Mouse (Mus musculus) heart, adult 11 months (tissue): ENCODE measurements around the gene As3mt.
"Not testable (repeated sequence)": the region's sequence is repeated elsewhere in the genome, so short reads cannot be mapped to it uniquely, and the experiment has no call there.

Experiments used
- DNase-seq: peaks from one replicate; pipeline ENCODE4 v3.0.0; 2022

Gene As3mt

DNA sequence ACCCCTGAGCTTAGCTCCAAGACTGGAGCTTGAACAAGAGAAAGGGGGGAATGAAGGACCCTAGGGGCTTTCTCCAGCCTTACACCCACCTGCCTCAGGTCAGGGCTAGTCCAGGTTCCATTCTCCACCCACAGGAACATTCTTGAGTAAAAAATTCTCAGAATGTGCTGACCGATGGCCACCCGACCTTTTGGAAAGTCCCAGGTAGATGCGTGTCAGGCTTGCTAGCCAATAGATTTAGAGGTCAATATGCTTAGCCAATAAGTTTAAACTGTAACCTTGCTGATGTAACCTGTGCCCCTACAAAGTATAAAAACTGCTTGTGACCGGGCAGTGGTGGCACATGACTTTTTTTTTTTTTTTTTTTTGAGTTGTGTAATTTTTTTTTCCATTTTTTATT, 49.0 kb downstream of the As3mt start:
- no peak for DNase-seq

DNA sequence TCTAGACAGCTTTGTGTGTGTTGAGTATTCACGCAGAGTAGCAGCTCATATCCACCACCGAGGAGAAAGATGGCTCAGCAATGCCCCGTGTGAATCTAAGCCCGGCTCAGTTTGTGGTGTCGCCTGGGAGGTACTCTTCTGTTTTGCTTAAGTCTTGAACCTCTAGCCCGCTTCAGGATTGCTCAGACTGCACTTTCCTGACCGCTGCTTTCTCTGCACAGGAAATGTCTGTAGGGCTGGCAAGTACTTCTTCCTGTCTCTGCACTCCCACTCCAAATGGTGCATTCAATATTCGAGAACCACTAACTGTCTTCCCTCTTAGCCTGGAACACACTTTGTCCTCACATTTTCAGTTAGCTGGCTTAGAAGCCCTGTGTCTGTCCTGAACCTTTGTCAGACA, 51.8 kb downstream of the As3mt start:
- DNase-seq = peak; percentile 87

DNA sequence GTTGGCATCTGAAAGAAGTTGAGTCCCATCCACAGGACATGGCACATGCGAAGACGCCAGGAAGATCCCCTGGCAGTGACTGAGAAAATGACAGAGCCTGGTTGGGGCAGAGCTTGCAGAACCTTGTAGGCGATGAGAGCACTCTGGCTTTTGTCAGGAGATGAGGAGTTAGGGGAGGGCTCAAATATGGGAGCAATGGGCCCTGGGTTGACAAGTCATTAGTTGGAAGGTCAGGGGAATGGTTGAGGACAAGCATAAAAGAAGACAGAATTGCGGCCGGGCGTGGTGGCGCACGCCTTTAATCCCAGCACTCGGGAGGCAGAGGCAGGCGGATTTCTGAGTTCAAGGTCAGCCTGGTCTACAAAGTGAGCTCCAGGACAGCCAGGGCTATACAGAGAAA, 52.7 kb downstream of the As3mt start:
- DNase-seq = peak; percentile 81

DNA sequence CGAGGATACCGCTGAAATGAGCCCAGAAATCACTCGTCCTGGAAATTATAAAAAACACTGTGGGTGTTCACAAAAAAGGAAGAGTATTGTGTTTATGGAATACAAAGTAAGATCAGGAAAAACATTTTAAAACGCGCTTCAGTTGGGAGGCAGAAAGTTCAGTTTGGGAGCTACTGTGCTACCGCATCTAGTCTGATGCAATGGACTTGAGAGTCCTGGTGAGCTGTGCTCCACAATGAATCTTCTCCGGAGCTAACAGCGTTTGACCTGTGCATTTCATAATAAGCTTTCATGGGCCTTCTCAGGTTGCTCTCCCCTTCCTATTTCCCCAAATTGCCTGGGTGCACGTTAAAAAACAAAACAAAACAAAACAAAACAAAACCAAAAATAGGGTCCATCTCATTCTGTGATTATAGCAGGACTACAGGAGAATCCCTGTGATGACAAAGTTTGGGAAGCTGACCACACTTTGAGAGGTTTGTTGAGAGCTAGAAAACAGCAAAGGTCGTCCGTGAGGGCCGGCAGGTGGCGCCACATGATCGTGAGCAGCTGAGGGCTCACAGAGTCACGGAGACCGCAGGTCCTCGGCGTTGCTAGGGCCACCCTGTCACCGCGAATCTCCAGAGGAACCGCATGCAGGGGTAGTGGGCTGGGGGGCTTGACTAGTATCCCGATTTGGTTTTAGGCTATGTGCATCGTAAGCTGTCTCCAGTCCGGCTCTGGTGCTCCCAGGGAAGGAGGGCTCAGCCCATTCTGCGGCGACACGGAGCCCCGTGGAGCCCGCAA, 53.3 kb downstream of the As3mt start:
- DNase-seq = peak; percentile 79

- DNase-seq = peak; percentile 100
Measured at GRCm38 (mm10) chr19:46761247-46761946, 54.1 kb downstream of the As3mt start, which contains the start of gene Cnnm2. Cnnm2 (plus strand) TSS chr19:46761596.

DNA sequence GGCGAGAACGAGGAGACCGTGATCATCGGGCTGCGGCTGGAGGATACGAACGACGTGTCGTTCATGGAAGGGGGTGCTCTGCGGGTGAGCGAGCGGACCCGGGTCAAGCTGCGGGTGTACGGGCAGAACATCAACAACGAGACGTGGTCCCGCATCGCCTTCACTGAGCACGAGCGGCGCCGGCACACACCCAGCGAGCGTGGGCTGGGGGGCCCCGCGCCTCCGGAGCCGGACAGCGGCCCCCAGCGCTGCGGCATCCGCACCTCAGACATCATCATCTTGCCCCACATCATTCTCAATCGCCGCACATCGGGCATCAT, 54.7 kb downstream of the As3mt start:
- DNase-seq = no peak

- DNase-seq = peak; percentile 92
Measured at GRCm38 (mm10) chr19:46762291-46762991, 55.2 kb downstream of the As3mt start.

- DNase-seq = no peak
Measured at GRCm38 (mm10) chr19:46762992-46763342, 55.7 kb downstream of the As3mt start.

DNA sequence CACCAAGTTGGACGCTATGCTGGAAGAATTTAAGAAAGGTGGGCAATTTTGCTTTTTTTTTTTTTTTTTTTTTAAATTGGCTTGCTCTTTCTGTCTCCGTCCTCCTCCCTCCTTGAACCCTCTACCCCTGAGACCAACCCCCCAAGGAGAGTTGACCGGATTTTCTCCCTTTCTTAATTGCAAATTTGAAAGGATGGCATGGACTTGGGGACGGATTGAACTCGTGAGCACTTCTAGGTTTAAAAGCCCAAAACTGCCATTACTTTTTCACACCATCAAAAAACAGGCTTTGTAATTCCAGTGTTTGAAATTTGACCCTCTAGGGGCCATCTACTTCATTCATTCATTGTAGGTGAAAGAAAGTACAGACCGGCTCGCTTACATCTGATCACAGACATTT, 56.1 kb downstream of the As3mt start:
- DNase-seq = no peak

DNA sequence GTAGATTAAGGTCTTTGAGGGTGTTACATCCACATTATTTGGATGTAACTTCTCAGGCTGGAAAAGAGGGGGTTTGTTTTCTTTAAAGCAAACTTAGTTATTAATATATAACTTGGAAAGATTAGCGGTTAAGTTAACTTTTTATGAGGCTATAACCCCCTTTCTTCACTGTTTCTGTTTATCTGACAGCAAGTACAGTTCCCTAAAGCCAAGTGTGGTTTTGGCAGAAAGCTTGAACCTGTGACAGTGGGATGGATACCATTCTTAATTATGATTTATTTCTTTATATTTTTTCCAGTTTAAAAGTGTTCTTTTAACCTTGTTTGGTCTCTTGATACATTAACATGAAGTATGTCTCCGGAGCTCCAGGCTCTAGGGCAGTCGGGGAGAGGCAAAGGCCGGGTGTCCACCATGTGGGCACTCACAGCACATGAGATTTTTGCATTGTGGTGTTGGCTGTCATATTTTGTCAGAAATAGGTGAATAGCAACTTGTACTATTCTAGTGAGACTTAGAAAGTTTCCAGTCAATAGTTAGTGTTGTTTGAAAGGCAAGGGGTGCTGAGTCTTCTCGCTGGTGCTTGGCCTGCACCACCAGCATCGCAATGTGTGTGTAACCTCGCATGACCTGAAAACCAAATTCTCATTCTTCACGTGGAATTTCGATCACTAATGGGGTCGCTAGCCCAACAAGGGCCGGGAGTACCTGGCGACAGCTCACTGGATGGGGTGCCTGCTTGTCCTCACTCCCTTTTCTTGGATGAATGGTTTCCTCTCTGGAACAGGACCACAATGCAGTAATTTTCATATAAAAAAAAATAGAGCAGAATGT, 56.9 kb downstream of the As3mt start:
- DNase-seq = peak; percentile 83

DNA sequence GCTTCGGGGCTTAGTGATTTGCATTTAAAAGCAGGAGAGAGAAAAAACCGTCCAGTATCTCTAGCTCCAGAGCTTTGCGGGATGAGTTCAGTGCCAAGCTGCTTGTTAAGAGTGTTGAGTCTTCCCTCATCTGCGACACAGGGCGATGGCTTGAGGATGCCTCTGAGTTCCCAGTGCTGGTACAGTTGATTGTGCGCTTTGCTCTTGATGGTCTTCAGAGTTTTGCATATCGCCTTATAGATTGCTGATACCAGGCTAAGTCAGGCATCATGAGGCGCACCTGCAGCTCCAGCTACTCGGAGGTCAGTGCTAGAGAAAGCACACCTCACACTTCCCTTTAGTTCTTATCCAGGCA, 57.5 kb downstream of the As3mt start:
- peak; percentile 83 for DNase-seq

DNA sequence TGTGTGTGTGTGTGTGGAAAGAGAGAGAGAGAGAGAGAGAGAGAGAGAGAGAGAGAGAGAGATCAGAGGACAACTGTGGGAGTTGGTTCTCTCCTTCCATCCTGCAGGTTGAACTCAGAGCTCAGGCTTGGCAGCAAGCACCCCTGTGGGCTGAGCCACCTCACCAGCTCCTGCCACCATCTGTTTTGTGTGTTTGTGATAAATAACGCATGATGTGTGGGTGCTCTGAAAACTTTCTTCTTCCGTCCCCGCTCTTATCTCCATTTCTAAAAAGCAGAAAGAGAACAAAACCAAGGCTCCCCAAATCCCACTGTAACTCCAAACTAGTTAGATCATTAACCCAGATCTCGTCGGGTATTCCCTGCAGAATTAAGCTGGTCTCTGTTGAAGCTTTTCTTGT, 58.9 kb downstream of the As3mt start:
- DNase-seq = peak; percentile 53

DNA sequence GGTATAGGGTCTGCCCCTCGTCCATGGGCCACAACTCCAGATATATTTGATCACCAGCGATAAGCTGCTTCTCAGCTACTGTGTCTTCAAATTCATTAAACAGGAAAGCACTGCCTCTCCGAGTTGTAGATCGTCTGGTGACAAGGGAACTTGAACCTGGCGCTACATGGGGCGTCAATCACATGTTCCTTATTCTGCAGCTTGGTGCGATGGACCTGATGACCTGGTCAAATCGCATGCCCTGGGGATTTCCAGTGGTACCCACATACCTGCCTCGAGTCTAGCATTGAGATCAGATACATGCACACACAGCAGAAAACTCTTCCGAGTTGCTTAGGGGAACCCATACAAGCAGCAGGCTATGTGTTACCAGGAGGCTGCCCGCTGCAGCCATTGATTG, 62.5 kb downstream of the As3mt start:
- peak; percentile 74 for DNase-seq

- DNase-seq = no peak
Measured at GRCm38 (mm10) chr19:46771801-46772200, 64.5 kb downstream of the As3mt start.

GRCm38 (mm10) chr19:46776391-46776790, 69.1 kb downstream of the As3mt start:
- peak; percentile 74 for DNase-seq

DNA sequence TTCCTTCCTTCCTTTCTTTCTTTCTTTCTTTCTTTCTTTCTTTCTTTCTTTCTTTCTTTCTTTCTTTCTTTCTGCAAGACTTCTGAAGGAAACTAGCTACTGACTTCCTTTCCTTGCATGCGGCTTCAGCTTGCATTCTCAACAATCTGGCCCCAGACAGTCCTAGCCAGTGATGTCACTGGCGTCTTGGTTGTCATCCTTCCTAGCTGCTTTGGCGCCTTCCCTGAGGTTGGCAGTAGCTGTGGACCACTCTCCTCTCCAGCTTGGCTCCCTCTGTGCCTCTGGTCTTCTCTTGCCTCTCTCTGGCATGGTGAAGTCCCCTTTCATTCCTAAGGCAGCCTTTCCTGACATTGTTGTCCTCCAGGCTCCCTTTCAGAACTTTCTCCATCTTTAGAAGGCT, 69.6 kb downstream of the As3mt start:
- DNase-seq = peak; percentile 83

DNA sequence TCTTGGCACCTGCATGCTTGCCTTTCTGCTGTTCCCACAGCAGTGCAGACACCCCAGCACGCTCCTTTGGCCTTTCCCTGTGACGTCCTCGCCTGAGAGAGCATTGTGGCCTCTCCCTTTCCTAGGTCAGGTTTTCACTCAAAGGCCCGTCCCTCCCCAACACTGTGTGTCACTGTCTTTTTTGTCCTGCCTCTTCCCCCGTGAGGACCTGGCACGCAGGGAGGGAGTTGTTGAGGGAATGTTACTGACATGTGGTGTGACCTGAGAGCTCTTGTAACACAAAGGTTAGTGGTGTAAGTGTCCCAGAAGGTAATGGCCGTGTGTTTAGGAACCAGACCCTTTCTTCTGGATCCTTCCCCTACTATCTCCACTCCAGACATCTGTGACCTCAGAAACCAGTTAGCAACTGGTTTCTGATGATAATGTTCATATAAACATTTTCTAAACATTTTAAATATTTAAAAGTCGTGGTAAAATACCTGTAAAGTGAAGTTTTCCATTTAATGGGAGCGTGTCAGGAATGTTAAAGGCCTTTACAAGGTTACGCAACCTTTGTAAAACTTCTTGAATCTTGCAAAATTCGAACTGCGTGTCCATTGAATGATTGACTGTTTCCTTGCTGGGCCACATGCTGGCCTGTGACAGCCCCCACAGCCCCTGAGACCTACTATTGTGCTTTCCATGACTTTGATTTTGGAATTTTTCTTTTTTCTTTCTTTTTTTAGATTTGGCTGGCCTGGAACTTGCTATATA, 70.8 kb downstream of the As3mt start:
- DNase-seq = peak; percentile 66

DNA sequence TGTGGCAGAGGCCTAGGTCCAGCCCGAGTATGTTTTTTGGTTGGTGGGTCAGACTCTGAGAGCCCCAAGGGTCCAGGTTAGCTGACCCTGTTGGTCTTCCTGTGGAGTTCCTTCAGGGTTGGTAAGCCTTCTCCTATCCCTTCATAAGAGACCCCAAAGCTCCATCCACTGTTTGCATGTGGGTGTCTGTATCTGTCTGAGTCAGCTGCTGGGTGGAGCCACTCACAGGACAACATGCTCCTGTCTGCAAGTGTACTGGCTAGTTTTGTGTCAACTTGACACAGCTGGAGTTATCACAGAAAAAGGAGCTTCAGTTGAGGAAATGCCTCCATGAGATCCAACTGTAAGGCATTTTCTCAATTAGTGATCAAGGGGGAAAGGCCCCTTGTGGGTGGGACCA, 71.9 kb downstream of the As3mt start:
- DNase-seq = not testable (repeated sequence)

GRCm38 (mm10) chr19:46784038-46784437, 76.8 kb downstream of the As3mt start:
- DNase-seq = no peak

DNA sequence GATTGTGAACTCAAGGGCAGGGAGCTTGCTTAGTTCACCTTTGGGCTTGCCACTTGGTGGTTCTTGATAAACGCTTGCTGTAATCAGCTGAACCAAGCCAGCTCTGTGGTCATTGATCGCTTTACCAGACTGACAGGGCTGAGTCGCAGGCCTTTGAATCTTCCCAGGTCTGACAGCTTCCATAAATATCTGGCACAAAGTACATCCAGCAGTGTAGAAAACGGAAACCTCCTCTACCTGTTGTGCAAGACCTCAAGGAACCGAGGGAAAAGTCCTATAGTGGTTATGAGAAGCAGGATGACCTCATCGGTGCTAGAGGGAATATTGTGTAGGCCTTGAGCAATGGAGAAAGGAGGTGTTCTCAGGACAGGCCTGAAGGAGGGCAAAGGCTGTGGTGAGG, 77.2 kb downstream of the As3mt start:
- peak; percentile 72 for DNase-seq

DNA sequence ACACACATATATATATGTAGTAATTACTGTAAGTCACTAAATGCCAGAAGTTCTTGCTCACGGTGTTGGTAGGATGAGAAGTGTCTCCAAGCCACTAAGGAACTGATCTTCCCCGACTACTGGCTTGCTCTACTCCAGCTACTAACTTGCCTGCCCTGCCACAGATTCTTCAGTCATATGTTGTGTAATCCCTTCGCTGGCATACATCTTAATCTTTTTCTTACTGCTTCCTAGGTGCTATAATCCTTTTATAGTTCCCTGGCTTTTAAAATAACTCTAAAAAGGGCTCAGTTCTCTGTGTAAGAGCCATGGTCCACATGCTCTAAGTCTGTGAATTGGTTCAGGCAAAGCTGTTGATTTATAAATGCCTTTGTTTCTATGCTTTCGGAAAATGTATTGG, 78.4 kb downstream of the As3mt start:
- no peak for DNase-seq

GRCm38 (mm10) chr19:46789782-46790181, 82.5 kb downstream of the As3mt start:
- DNase-seq = no peak
